Mouse (Mus musculus) macrophage (primary cell): Measurements from ENCODE around the gene Lbx2. TPM values are rescaled to one million over a fixed set of nuclear protein-coding genes. Genes with fewer than 3 reads are reported as not detected.

Experiments
- H3K27ac ChIP-seq: fragments of 350-480 bp; formaldehyde crosslinking; 2 replicates; pipeline ENCODE4 v1.9.0; 2021
- H3K36me3 ChIP-seq: fragments of 350-480 bp; formaldehyde crosslinking; 2 replicates; pipeline ENCODE4 v1.9.0; 2021; ENCODE audit errors: inconsistent target
- H3K4me3 ChIP-seq: fragments of 350-480 bp; formaldehyde crosslinking; 2 replicates; pipeline ENCODE4 v1.9.0; 2021; ENCODE audit errors: inconsistent target
- H3K79me2 ChIP-seq: fragments of 350-480 bp; formaldehyde crosslinking; 2 replicates; pipeline ENCODE4 v1.9.0; 2021; ENCODE audit errors: inconsistent target
- WGBS: methylation state at CpG from one replicate; pipeline ENCODE4 v1.1.7; 2026; ENCODE audit warnings: inconsistent platforms; ENCODE audit not compliant: missing documents; 5-methylcytosine and 5-hydroxymethylcytosine counted together
- polyA plus RNA-seq: library from polyadenylated mRNA; stranded (reverse); fragments of 250-400 nt; gene quantifications from 3 replicates; pipeline ENCODE4 v1.2.4, GENCODE M21; 2018; ENCODE audit warnings: inconsistent platforms

Lbx2 gene
- polyA plus RNA-seq, 1 experiment from 2014 or later, result 0.40 TPM

- Histone ChIP-seq H3K4me3 (peak within 1 kb of the TSS; percentile 83), H3K79me2 (peaks cover 32% of the 10 kb centered on the region; the same call in 1 of the 2 replicates), H3K36me3 (no peaks in the 10 kb centered on the region), H3K27ac (peak within 1 kb of the TSS; percentile 72)
- under 1% methylated on average over 58 of the region's 58 CpGs for WGBS
Measured at GRCm38 (mm10) chr6:83115011-83115671, 29.0 kb downstream of the Lbx2 start, which contains the start of gene Mogs. Gene Mogs (plus strand): TSS chr6:83115496.

GRCm38 (mm10) chr6:83115682-83116372 is 29.7 kb downstream of the Lbx2 start:
- peak overlapping the region; percentile 64 for H3K4me3 ChIP-seq
- peaks cover 25% of the 10 kb centered on the region; the same call in 1 of the 2 replicates for H3K79me2 ChIP-seq
- H3K36me3 ChIP-seq, result no peaks in the 10 kb centered on the region
- 2% methylated on average over 39 of the region's 48 CpGs for WGBS
- H3K27ac ChIP-seq, result peak overlapping the region; percentile 15; the same call in 1 of the 2 replicates

- peak overlapping the region; percentile 64 for H3K4me3 ChIP-seq
- 0 out of 2 replicates have a peak overlapping the region, but pooled peaks have one; percentile 15 for H3K27ac ChIP-seq
- peaks cover 24% of the 10 kb centered on the region; the same call in 1 of the 2 replicates for H3K79me2 ChIP-seq
- no peaks in the 10 kb centered on the region for H3K36me3 ChIP-seq
- WGBS, result 84% methylated on average over 11 of the region's 11 CpGs
Measured at GRCm38 (mm10) chr6:83116373-83117164, 30.4 kb downstream of the Lbx2 start.

DNA sequence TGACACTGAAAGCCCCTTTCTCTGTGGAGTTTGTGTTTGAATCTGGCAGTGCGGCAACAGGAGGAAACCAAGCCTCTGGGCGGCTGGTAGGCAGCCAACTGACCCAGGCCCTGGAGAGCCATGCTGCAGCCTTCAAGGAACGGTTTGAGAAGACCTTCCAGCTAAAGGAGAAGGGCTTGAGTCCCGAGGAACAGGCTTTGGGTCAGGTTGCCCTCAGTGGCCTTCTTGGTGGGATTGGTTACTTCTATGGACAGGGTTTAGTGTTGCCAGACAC is 30.9 kb downstream of the Lbx2 start:
- no peak overlapping the region for H3K27ac ChIP-seq
- 97% methylated on average over 3 of the region's 4 CpGs for WGBS
- H3K36me3 ChIP-seq, result no peaks in the 10 kb centered on the region
- no peak overlapping the region for H3K4me3 ChIP-seq
- peaks cover 24% of the 10 kb centered on the region; the same call in 1 of the 2 replicates for H3K79me2 ChIP-seq

DNA sequence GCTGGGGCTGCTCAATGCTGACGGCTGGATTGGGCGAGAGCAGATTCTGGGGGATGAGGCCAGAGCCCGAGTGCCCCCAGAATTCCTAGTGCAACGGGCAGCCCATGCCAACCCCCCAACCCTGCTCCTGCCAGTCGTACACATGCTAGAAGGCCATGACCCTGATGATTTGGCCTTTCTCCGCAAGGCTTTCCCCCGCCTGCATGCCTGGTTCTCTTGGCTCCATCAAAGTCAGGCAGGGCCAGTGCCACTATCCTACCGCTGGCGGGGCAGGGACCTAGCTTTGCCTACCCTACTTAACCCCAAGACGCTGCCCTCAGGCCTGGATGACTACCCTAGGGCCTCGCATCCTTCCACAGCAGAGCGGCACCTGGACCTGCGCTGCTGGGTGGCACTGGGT is 31.4 kb downstream of the Lbx2 start:
- 90% methylated on average over 11 of the region's 13 CpGs for WGBS
- H3K27ac ChIP-seq, result no peak overlapping the region

DNA sequence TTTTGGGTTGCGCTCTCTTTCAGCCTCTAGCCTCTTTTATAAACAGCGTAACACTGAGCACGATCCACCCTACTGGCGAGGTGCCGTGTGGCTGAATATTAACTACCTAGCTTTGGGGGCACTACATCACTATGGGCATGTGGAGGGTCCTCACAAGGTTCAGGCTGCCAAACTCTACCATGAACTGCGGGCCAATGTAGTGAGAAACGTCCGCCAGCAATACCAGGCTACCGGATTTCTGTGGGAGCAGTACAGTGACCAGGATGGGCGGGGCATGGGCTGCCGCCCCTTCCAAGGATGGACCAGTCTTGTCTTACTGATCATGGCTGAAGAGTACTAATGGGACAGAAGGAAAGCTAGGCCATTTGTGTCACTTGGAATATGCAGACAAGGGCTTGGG is 32.2 kb downstream of the Lbx2 start:
- Histone ChIP-seq H3K4me3 (no peak overlapping the region), H3K36me3 (no peaks in the 10 kb centered on the region), H3K79me2 (peaks cover 24% of the 10 kb centered on the region; the same call in 1 of the 2 replicates), H3K27ac (no peak overlapping the region)
- 92% methylated on average over 11 of the region's 11 CpGs for WGBS

More for the DNA sequence above, 31.4 kb downstream of the Lbx2 start:
- no peak overlapping the region for H3K4me3 ChIP-seq
- H3K79me2 ChIP-seq, result peaks cover 24% of the 10 kb centered on the region; the same call in 1 of the 2 replicates
- H3K36me3 ChIP-seq, result no peaks in the 10 kb centered on the region

DNA sequence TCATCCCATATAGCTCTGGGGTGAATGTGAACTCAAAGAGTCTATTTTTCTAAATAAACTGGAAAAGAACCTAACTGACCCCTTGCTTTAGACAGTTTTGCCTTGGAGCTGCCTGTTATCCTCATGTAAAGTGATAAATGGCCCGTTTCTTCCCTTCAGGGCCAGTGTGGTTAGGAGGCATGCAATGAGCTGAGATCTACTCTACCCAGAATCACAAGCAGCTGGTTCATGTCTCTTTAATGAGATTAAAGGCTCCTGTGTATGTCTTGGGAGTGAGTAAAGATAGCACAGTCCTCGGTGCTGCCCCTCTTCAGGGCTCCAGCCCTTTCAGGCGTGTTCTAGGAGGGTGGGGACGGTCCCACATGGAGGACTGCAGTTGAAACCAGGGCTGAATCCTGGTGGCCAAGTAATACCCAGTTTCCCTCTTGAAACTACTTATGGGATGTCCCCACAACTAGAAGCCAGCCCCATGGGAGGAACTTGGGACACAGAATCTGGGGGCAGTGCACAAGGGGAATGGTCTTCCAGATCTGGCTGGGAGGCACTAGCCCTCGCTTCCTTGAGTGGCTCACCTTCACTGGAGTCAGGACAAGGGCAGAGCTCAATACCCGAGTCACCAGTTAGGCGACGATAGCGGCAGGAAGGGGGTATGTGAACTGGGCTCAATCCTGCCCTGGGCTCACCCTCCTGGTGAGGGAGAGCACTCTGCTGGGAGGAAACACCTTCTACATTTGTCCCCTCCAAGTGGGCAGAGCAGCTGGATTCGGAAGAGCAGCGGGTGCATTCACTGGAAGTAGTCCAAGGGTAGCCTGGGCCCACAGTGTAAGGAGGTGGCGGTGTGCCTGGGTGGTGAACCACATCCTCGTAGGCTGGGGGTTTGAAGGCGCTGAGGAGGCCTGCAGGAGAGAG is 32.9 kb downstream of the Lbx2 start:
- peaks cover 18% of the 10 kb centered on the region; the same call in 1 of the 2 replicates for H3K79me2 ChIP-seq
- no peaks in the 10 kb centered on the region for H3K36me3 ChIP-seq
- no peak overlapping the region for H3K4me3 ChIP-seq
- no peak overlapping the region for H3K27ac ChIP-seq
- 43% methylated on average over 14 of the region's 14 CpGs for WGBS

DNA sequence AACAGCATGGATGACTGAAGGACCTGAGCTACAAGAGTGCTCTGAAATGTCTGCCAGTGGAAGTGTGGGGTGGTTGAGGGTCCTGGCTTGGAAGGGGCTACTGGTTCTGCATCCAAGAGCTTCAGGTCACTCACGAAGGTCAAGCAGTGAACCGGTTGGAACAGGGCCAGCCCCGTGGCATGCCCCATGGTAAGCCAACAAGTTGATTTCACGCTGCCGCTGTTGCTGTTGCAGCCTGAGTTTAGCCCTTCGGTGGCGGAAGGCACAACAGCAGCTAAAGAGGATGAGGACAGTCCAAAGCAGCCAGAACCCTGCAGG is 33.5 kb downstream of the Lbx2 start:
- WGBS, result 31% methylated on average over 7 of the region's 7 CpGs
- Histone ChIP-seq H3K4me3 (no peak overlapping the region), H3K36me3 (no peaks in the 10 kb centered on the region), H3K27ac (no peak overlapping the region), H3K79me2 (peaks cover 19% of the 10 kb centered on the region; the same call in 1 of the 2 replicates)

GRCm38 (mm10) chr6:83120930-83121862 is 35.0 kb downstream of the Lbx2 start, which contains the start of gene Wbp1:
Gene Wbp1 (minus strand): TSS chr6:83121559.
- no peaks in the 10 kb centered on the region for H3K36me3 ChIP-seq
- H3K79me2 ChIP-seq, result peaks cover 10% of the 10 kb centered on the region; the same call in 1 of the 2 replicates
- H3K27ac ChIP-seq, result peak within 1 kb of the TSS; percentile 27
- H3K4me3 ChIP-seq, result peak within 1 kb of the TSS; percentile 54
- WGBS, result under 1% methylated on average over 38 of the region's 38 CpGs

DNA sequence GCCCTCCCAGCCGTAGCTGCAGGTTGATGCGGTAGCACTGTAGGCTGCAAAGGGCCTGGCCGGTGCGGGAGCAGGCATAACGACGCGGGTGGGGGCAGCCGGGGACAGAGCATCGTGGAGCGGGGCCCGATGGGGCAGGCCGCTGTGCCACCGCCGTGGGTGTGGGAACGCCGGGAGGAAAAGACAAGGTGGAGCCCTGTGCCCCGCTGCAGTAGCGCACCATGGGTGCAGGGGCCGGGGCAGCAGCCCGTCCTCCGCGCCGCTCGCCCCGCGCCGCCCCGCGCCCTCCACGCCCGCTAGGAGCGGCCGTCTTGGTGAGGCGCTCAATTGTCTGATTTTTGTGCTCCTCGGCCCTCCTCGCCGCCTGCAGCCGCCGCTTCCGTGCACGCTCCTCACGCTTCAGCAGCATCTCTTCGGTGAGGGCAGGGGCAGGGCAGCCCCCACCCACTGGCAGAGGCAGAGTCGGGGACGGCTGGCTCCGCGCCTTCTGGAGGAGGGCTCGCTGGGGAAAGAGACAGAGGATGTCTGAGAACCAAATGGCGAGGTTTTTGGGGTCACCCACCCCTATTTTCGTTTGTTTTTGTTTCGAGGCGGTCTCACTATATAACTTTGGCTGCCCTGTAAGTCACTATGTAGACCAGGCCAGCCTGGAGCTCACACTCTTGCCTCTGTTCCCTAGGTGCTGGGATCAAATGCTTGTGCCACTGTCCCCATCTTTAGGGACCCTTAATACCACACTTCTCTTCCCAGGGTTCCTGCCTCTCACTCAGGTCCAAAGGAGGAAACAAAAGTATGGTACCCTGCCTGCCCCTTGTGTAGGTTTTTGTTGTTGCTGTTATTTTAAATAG is 35.9 kb downstream of the Lbx2 start:
- peak overlapping the region; percentile 31 for H3K4me3 ChIP-seq
- WGBS, result 7% methylated on average over 50 of the region's 52 CpGs
- no peaks in the 10 kb centered on the region for H3K36me3 ChIP-seq

GRCm38 (mm10) chr6:83122961-83123360 is 36.8 kb downstream of the Lbx2 start:
- no peak overlapping the region for H3K27ac ChIP-seq

More for the DNA sequence above, 35.9 kb downstream of the Lbx2 start:
- Histone ChIP-seq H3K79me2 (peaks cover 8% of the 10 kb centered on the region; the same call in 1 of the 2 replicates), H3K27ac (no peak overlapping the region)

GRCm38 (mm10) chr6:83124851-83125312 is 38.7 kb downstream of the Lbx2 start:
- Histone ChIP-seq H3K79me2 (peaks cover 8% of the 10 kb centered on the region; the same call in 1 of the 2 replicates), H3K36me3 (no peaks in the 10 kb centered on the region), H3K4me3 (peak overlapping the region; percentile 97), H3K27ac (peak overlapping the region; percentile 51)
- under 1% methylated on average over 30 of the region's 30 CpGs for WGBS

More at GRCm38 (mm10) chr6:83122961-83123360, 36.8 kb downstream of the Lbx2 start:
- WGBS, result 99% methylated on average over 5 of the region's 5 CpGs
- H3K36me3 ChIP-seq, result no peaks in the 10 kb centered on the region
- H3K4me3 ChIP-seq, result no peak overlapping the region
- H3K79me2 ChIP-seq, result peaks cover 8% of the 10 kb centered on the region; the same call in 1 of the 2 replicates
